Mouse (Mus musculus) frontal cortex, postnatal 14 days (tissue): Measurements from ENCODE around the gene Gjc2.

Source experiments
- DNase-seq, 2 experiments: peaks; one replicate each; pipeline ENCODE4 v3.0.0; 2022; ENCODE audit warnings: low spot score in 2 of 2

The Gjc2 gene

DNA sequence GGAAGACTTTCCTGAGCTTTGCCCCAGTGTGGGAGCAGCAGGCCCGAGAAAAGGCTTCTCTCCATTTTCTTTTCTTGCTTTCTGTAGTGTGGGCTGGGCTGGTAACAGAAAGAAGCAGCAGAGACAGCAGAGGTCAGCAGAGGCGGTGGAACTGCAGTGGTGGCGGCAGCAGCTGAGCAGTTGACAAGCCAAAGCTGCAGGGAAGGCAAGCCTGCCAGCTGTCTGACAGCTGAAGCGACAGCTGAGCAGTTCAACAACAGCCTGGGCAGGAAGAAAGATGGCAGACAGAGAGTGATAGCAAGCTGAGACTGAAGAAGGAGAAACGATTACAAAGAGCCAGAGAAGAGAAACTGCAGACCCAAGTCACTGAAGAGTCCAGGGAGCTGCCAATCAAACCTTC lies 21.6 kb downstream of the Gjc2 start:
- DNase-seq: no peak

DNA sequence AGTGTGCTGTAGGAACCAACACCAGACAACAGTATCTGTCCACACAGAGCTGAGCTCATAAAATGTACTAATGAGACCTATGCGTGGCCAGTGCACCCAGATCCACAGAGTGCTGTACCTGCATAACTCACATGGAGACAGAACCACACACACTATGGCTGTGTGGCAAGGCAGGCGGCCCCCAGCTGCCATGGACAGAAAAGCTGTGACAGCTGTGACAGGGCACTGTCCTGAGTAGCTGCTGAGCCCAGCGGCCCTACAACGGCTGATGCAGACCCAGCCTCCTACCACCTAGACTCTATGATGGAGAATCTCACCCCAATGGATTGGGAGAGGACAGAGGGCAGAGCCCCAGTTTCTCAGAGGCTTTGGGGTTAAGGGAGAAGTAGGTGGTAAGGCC lies 23.5 kb downstream of the Gjc2 start:
- no peak for DNase-seq

DNA sequence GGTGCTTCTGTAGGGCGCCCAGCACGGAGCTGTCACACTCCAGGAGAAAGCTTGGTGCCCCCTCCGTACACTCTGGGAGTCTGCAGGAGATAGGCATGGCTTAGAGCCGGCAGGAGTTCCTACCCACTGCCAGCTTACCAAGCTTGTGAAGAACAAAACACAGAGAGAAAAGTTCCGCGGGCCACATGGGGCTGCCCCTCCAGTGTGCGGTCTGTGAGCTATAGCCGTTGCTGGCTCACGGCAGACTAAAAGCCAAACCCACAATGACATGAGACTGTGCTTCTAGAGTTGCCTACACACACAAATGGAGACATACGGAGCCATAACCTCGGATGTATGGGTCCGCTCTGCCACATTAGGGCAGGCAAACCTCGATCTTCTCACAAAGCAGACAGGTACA lies 23.9 kb downstream of the Gjc2 start:
- DNase-seq: no peak

DNA sequence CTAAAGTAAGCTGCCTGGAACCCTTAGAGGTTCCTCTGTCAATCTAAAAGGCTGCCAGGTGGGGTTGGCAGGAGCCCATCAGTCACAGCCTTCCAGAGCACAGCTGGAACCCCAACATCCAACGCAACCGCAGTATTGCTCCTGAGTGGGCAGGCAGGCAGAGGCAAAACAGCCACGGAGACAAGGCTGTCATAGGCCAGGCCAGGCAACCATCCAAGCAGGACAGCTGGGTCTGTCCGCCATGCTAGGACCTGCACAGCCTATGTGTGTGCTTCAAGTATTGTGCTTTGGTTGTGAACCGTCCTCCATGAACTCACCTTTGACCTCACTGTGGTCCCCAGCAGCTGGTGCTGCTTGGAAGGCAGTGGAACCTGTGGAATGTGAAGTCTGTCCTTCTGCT lies 27.1 kb downstream of the Gjc2 start:
- DNase-seq: no peak

DNA sequence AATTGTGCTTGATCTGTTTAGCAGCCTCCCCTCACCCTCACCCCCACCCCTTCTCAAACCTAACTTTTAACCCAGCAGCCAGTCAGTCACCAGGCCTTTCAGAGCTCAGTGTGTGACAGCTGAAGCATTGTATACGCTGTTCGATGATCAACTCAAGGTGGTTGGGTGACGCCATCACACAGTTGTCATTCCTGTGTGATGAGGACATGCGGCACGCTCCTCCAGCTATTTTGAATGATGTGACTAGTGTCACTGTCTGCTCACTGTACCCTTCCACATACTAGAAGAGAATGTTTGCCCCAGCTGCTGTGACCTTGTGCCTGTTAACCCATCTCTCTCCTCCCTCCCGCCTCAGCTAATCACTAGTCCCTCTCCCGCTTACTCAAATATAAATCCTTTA lies 28.8 kb downstream of the Gjc2 start:
- DNase-seq: no peak

DNA sequence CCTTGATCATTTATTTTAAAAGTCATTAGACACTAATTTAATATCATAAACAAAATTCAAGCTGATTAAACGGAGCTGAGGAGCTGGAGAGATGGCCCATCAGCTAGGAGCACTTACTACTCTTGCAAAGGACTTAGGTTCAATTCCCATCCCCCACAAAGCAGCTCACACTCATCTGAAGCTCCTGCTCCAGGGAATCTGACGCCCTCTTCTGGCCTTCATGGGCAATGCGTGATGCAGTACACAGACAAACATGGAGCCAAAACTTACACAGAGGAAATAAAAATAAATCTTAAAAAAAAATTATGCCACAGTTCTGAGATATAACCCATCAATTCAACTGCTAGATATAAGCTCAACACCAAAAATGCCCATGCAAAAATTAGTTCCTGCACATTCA lies 31.3 kb downstream of the Gjc2 start:
- no peak for DNase-seq

DNA sequence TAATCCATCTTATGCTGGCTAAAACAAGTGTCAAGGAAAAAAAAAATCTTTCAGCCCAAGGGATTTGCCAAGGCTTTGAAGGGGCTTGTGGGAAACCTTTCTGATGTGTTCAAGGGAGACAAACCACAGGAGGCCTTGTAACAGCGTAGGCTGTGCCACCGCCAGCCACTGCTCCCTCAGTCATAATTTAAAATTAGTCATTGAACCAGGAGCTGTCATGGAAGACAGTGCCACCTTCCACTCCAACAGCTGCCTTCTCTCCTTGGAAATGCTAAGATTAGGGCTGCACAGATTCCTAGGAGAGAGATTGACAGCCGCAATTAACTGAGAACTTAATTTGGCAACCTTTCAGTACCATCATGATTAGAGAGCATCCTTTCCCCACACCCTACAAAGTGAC lies 33.7 kb downstream of the Gjc2 start:
- DNase-seq: no peak

DNA sequence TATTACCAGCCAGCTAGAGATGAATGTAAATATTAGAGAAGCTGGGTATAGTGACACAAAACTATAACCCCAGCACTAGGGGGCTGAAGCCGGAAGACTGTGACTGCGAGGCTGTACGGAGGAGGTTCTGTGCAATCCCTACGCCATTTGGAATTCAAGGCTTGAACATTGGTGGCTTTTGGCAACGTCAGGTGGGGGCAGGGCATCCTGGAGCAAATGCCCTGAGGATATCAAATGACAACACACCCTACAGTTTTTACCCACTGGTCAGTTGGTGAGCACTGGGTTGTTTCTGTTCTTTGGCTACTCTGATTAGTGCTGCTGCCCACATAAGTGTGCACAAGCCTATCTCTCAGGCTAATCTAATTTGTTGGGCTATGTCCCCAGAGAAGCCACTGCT lies 40.1 kb downstream of the Gjc2 start:
- DNase-seq: no peak

DNA sequence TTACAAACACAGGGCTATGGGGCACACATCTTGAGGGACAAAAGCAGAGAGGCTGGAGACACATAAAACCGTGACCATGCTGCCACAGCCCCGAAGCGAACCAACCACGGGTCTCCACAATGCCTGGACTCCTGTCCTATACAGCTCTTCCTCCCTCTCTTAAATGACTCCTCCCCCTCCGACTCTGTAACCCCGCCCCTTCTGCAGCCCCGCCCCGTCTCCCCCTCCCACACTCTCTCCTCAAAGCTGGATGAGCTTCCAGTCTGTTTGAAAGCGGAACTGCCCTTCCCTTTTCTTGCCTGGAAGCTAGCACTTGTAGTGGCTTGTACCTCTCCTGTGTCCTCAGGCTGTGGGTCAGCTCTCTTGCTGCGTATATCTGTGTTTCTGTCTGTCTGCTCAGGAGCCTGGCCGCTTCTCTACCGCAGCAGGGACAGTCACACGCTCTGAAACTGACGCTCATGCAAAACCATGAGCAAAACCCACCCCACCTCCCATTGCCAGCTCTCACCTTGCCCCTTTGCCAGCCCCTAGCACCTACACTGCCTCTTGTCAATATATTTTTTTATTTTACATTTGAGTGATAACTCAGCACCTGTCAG lies 41.1 kb downstream of the Gjc2 start:
- DNase-seq: no peak

DNA sequence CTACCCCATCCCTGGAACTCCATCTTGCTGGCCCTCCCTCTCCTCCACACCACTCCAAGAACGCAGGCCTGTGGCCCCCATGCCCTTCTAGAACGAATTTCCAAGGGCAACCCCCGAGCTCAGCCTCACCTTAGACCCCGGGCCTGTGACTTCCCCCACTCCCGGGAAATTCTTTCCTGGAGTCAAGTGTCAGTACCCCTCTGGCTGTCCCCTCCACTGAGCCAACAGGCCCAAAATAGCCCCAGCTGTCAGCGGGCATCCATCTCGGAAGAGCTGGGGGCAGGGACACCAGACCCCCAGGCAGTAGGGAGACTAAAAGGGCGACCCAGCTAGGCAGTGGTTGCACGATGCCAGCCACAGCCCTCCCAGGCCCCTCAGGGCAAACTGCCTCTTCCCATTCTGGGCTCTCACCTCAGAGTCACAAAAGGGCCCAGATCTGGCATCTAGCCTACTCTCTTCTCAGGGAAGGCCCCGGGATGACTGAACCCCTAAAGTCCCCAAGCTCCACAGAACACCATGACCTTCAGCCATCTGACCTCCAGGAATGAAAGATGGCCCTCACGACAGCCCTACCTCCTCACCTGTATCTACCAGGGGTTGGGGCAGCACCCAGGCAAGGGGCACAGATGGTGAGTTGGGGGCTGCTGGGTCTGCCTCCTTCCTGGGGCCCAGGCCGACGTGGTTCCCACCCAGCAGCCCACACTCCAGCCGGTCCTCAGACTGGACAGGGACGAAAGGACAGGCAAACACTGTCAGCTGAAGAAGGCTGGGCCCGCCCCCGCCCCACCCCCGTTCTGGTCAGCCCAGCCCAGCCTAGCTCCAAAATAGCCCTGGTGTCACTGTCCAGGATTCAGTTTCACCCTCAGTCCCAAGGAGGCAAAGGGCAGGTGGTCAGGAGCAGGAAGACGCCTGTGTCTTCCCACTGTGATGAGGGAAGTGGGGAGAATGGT lies 44.2 kb downstream of the Gjc2 start:
- DNase-seq: no peak

DNA sequence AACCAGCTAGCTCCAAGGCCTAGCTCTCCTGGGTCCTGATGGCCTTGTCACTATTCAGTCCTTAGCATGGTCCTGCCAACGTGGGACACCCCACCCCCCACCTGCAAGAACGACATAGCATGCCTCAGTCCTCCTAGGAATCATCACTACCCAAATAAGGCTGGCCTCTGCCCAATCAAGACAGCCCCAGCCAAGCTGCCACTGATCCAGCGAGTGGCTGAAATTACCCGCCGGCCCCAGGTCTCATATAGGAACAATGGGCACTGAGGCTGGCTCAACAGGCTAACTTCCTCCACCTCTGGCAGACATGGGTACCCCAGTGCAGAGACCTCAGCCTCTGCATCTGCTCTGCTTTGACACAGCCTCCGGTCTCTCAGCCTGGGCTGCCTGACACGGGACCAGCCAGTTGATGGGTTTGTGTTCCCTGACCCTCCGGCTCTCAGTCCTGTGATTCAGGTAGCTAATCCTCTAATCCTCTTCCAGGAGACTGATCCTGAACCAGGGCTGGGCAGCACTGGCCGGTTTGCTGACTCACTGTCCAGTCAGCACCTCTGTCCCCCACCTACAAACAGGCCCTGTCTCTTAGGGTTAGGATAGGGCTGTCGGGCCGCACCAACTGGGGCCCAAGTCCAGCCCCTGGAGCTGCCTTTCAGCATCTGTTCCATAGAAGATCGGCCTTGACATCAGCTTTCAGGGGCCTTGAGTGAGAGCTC lies 45.9 kb downstream of the Gjc2 start:
- no peak for DNase-seq

DNA sequence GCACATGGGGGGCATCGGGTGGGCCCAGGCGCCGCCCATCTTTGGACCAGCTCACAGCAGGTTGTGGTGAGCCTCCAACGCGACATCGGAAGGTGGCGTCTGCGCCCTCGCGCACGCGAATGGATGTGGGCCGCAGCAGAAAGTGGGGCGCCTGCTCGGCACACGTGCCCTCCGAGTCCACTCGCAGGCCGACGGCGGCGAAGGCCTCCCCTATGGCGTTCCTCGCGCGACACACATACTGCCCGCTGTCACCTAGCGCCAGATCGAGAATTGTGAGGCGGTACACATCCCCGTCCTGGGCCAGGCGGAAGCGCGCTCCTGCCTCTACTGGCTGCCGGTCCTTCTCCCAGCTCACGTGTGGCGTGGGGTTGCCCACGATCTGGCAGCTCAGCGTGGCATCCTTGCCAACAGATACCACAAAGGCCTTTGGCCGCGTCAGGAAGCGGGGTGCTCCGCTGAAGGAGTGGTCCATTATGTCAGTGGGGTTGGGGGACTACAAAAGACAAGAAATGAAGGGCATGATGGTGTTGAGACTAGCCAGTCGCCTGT lies 47.0 kb downstream of the Gjc2 start, which contains the start of gene Obscn:
TSS of gene Obscn (minus strand) at position 499 of the 549 bp plus-strand sequence.
- no peak for DNase-seq

DNA sequence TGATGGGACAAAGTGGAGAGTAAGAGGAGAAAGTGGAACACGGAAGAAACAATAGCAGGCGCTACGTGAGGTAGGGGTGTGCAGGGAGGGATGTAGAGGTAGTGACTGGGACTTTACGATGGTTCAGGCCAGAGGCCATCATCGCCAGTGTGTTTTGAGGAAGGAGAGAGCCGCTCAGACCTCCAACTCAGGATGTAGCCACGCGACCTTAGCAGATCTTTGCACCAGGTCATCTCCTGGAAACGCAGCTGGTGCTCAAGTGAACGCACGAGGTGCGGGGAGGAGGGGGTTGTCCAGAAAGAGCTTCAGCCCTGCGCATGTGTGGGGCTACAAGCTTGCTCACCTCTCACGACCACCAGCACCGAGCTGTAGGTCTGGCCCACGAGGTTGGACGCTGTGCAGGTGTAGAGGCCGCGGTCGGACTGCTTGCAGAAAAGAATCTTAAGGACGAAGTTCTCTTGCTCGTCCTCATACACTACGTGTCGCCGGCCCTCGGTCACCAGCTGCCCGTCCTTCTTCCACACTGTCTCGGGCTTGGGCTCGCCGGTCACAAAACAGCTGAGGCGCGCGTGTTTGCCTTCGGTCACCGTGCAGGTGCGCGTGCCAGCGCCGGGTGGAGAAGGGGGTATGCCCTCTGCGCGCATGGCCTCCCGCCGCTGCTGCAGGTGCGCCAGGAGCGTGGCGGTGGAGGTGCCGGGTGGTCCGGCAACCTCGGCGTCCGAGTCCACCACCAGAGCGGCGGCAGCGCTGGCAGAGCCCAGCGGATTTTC lies 47.8 kb downstream of the Gjc2 start:
- DNase-seq: no peak

DNA sequence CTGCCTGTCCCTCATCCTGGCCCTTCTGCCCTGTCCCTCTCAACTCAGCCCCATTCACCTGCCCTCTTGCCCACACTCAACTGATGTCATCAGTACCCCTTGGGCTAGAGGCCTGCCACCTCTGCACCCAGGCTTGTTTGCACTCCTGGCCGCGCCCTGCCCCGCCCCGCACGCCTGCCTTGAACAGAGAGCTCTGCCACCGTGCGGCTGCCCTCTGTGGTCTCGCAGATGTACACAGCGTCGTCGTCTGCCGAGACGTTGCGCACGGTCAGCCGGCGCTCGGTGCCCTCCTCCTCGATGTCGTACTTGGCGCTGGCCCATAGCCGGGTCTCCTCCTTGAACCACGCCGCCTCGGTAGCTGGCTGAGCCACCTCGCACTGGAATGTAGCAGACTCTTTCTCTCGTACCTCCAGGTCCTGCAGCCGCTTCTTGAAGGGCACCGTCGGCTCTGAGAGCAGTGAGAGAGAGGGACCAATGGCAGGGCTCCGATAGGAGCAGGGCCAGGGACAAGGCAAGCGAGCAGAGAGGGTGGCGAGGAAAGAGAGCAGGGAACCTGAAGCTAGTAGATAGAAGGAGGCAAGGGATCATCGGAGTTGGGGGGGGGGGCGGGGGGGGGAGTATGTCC lies 48.5 kb downstream of the Gjc2 start:
- DNase-seq: no peak

DNA sequence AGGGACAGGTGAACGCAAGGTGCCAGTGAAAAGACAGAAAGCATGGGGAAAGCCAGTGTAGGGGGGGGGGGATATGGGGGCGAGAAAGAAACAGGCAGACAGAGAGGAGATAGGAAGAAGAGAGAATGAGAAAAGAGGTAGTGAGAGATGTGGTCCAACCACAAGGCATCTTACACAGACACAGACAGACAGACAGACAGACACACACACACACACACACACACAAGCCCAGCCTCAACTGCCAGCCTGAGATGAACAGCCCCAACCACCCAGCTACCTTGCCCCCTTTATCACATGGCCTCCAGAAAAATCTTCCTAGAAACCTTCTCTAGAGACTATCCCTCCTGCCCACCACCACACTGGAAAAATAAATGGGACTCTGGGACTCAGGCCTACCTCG lies 50.9 kb downstream of the Gjc2 start:
- no peak for DNase-seq

DNA sequence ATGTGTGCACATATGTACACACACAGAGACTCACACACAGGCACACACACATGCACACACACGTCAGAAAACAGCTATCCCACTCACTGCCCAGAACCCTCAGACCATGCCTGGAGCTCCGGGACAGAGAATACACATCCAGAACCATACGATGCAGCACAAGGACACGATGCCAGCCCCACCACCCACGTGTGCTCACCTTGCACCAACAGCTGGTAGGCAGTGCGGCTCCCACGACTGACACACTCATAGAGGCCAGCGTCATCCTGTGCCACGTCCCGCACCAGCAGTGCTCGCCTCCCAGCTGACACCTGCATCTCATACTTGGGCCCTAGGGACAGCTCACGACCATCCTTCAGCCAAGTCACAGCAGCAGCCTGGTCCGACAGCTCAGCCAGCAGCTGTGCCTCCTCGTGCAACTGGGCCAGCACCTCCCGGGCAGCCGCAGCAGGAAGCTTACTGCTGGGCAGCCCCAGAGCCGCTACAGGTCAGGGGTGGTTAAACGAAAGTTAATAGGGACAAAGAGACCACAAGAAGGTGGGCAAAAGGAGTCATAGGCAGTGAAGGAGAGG lies 51.6 kb downstream of the Gjc2 start:
- DNase-seq: no peak

DNA sequence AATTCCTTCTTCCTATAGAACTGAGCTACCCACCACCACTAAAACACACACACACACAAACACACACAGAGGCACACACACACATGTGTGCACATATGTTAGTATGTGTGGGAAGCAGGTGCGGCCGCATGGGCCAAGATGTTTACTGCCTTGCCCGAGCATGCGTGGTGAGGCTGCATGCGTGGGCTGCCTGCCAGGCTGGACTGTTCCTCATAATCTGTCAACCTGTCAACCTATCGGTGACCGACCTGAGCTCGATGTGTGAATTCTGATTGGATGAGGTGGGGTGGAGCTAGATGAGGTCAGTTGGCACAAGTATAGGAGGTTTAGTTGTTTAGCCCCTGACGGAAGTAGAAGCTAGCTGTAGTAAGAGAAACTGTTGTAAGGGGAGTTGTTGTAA lies 52.2 kb downstream of the Gjc2 start:
- DNase-seq: no peak
